Mouse (Mus musculus) T-cell, adult 2 months (primary cell): Measurements from ENCODE around the gene Ppm1k.
"Not testable (repeated sequence)": the region's sequence is repeated elsewhere in the genome, so short reads cannot be mapped to it uniquely, and the experiment has no call there.

Experiments
- DNase-seq: peaks from one replicate; pipeline ENCODE4 v3.0.0; 2022; ENCODE audit warnings: low spot score

Gene Ppm1k

DNA sequence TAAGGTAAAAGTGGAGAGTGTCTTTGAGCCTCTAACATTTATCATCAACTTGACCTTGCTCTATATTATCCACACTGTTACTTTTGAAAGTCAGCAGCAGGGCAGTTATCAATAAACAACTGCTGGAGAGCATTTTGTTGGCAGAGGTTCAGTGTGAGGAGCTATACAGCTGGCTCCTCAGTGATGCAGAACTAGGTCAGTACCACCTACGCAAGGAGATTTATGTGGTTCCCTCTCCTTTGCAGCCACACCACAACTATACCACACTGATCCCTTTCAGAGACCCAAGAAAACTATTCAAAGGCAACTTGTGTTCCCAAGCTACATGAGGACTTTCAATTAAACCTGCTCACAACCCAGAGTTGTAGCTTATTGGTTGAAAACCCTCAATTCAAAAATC lies 3.8 kb downstream of the Ppm1k start:
- peak; percentile 3 for DNase-seq

DNA sequence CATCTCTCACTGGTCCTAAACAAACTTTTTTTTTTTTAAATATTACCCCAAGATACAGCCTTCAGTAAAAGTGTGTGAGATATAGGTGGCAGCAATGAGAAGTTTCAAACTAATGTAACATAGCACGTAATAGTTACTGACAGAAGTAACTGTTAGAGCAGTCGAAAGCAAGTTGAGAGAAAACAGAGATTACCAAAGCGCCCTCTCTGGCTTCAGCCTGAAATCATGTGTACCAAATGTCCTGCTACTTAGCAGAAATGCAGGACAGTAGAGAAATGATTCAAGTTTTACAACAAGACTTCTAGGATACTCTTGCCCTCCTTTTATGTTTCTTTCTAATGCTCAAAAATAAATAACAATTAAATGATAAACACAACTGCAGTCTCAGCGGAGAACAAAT lies 4.3 kb downstream of the Ppm1k start:
- DNase-seq = no peak

DNA sequence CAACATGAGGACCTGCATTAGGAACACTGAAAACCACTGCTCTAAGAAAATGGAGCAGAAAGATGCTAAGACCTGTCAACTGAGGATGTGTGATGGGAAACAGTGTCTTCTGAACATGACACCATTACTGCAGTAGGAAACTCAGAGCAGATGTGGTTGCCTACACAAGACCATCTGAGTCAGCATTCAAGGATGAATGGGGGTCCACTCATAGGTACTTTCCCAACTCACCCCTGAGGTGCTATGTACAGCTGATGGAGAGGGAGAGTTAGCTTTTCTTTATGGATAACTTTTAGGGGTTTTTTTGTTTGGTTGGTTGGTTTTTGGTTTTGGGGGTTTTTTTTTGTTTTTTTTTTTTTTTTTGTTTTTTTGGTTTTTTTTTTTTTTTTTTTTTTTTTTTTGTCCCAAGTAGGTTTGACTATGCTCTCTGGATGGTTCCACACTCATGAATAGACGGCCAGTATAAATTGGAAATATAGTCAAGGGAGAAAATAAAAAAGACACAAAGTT lies 5.9 kb downstream of the Ppm1k start:
- DNase-seq = no peak

DNA sequence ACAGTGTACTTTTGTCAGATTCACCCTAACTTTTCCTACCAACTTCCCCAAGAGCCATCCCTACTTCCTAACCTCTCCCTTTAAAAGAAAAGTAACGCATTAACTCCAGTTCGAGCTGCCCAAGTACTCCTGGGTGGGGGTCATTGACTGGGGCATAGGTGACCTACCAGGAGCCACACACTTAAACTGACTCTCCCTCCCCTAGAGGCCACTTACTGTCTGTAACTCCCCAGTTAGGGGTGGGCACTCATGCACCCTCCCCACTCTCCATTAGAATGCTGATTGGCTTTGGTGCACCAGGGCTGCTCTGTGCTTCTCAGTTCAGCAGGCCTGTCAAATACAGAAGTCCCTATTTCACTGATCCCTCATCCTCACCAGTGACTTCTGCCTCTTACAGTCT lies 8.3 kb downstream of the Ppm1k start:
- no peak for DNase-seq

GRCm38 (mm10) chr6:57524742-57525141 lies 10.5 kb downstream of the Ppm1k start:
- no peak for DNase-seq

GRCm38 (mm10) chr6:57520749-57521652 lies 14.3 kb downstream of the Ppm1k start:
- no peak for DNase-seq

DNA sequence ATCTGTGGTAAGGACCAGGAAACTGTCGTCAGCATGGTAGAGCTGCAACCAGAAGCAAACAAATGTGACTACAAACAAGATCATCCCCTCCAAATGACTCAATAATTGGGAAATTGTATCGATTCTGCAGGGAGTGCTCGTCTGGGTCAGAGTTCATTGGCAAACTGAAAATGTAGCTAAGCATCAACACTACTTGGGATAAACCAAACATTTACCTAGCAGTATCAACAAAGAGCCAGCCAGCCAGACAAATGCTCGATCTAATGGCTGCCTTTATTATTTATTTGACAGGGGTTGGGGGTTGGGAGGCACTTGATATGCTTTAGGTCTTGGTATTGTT lies 21.3 kb downstream of the Ppm1k start:
- DNase-seq = no peak

DNA sequence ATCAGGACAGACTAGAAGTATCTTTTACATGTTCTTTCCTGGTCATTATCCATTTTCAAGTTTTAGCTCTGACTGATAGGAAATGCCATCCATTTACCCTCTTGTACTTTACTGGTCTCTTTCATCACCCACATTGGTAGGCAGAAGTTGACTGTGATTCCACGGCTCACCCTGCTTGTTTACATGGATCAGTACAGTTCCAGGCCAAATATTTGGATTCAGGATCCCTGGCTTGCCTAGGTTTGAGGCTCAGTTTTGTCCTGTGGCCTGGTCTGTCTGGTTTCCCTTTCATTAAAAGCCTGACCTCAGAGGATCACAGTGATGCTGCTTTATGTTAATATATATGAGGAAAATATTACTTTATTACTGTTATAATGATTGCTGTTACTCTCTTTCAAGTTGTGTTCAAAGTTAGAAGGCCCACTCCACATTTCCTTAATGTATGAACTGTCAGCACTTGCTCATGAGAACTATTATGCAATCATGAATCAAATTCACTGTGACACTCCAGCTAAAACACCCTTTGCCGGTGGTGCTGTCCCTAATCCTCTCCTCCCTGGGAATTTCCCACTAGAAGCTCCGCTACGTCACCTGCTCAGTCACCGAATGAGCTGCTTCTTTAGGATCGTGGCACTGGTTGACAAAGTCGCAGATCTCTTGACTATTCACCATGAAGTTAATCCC lies 21.8 kb downstream of the Ppm1k start:
- DNase-seq = no peak

DNA sequence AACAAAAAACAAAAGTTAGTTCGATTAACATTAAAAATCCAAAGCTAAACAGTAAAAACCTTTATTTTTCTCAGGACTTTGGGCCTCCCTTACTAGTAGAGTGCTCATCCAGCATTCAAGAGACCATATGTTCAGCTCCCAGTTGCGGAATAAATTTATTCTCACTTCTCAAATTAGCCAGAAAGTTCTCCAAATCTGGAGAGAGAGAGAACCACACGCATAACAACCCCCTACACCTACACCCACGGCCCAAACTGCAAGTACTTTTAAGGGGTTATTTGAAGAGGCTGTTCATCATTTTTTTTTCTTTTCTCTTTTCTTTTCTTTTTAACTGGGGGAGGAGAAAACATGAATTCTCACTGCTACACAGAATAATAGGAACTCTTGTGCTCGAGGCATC lies 23.4 kb downstream of the Ppm1k start:
- no peak for DNase-seq

GRCm38 (mm10) chr6:57503662-57504379 lies 31.4 kb downstream of the Ppm1k start:
- no peak for DNase-seq

GRCm38 (mm10) chr6:57499209-57499608 lies 36.1 kb downstream of the Ppm1k start:
- no peak for DNase-seq

DNA sequence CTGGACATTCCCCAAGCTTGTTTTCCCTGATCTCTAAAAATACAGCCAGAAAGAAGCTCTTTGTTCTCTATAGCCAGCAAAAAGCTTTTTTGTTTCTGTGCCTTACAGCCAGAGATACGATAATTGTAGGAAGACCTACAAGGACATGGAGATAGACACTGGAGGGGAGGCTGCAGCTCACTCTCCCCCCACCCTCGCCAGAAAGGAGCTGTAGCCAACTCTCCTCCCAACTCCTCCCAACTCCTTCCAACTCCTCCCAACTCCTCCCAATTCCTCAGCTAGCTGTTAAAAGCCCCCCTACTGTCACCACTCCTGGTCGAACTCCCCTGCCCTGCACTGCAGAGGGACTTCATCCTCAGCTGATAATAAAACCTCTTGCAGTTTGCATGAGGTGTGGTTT lies 67.1 kb downstream of the Ppm1k start:
- not testable (repeated sequence) for DNase-seq
